Mouse (Mus musculus) limb, embryonic 12.5 days (tissue): Measurements from ENCODE around the gene Cdh23. TPM values are rescaled to one million over a fixed set of nuclear protein-coding genes. Genes with fewer than 3 reads are reported as not detected.

Experiments
- ATAC-seq: fragments of 200-750 bp; cut with Nextera tagmentation; 2 replicates; pipeline ENCODE4 v1.8.0; 2017; ENCODE audit warnings: low read depth, moderate TSS enrichment; ENCODE audit not compliant: insufficient number of reproducible peaks, insufficient read depth, low FRiP score, low TSS enrichment
- H3K27ac ChIP-seq: fragments of 300-500 bp; sonication (generic); 2 replicates; pipeline ENCODE4 v1.5.1; 2016; ENCODE audit warnings: mild to moderate bottlenecking, moderate library complexity
- H3K27me3 ChIP-seq: fragments of 300-500 bp; sonication (generic); 2 replicates; pipeline ENCODE4 v1.6.1; 2016; ENCODE audit warnings: mild to moderate bottlenecking, moderate library complexity
- H3K36me3 ChIP-seq: fragments of 300-500 bp; sonication (generic); 2 replicates; pipeline ENCODE4 v1.6.1; 2016; ENCODE audit warnings: mild to moderate bottlenecking, moderate library complexity
- H3K4me1 ChIP-seq: fragments of 300-500 bp; sonication (generic); replicated peaks from 2 replicates; pipeline ENCODE4 v1.6.1; 2016
- H3K4me2 ChIP-seq: fragments of 300-500 bp; sonication (generic); 2 replicates; pipeline ENCODE4 v1.6.1; 2016; ENCODE audit warnings: mild to moderate bottlenecking, moderate library complexity
- H3K4me3 ChIP-seq: fragments of 300-500 bp; sonication (generic); replicated peaks from 2 replicates; pipeline ENCODE4 v1.5.1; 2016; ENCODE audit warnings: mild to moderate bottlenecking
- H3K9ac ChIP-seq: fragments of 300-500 bp; sonication (generic); replicated peaks from 2 replicates; pipeline ENCODE4 v1.6.1; 2016; ENCODE audit warnings: mild to moderate bottlenecking, moderate library complexity
- H3K9me3 ChIP-seq: fragments of 300-500 bp; sonication (generic); 2 replicates; pipeline ENCODE4 v1.6.1; 2016; ENCODE audit warnings: mild to moderate bottlenecking, moderate library complexity
- WGBS: fragments of 180-500 bp; shearing (Covaris S2); methylation state at CpG from one replicate; pipeline ENCODE4 v1.1.7; 2016; 5-methylcytosine and 5-hydroxymethylcytosine counted together
- polyA plus RNA-seq: library from polyadenylated mRNA; unstranded; fragments of >200 nt; fragmentation: Nextera tagmentation; extraction: Ambion mirVana; gene quantifications from 2 replicates; pipeline ENCODE4 v1.2.1, GENCODE M21; 2016

The Cdh23 gene
- polyA plus RNA-seq, 1 experiment from 2014 or later, result 0.34 TPM

DNA sequence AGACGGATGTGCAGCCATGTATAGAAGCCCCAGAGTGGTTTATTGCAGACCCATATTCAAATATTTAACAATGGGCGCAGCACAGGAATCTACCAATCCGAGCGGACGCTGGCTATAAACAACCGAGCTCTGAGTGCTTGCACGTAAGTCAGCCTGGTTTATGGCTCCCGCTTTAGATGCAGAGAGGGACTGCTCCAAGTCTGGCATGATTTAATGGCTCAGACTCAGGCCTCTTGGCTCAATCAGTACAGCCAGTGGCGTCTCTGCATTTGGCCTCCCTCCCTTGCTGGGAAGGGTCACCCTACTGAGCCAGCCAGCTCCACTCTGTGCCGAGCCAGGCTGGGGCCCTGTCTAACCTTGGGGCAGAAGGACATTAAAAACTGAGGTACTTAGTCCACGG lies 94.1 kb downstream of the Cdh23 start:
- no peak for ATAC-seq
- 29% methylated on average over 11 of the region's 11 CpGs for WGBS

DNA sequence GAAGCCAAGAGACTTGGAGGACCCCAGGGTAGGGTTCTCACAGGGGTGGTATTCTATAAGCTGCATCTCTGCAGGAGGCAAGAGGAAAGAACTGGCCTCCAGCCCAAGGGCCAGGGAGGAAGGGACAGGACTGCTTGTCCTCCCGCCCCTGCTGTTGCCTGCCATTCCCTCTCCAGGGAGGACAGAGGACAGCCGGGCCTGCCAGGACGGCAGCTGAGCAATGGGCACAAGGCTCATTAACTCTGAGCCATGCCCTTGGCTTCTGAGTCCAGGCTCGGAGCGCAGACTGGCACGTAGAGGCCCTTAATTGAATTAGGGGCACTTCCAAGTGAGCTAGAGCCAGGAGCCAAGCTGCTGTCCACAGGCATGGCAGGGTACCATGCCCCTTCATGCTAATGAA lies 101.1 kb downstream of the Cdh23 start:
- 81% methylated on average over 6 of the region's 6 CpGs for WGBS
- Histone ChIP-seq H3K27me3 (peaks cover 13% of the 10 kb centered on the region), H3K9me3 (no peaks in the 10 kb centered on the region), H3K4me1 (peaks cover 29% of the 10 kb centered on the region), H3K36me3 (no peaks in the 10 kb centered on the region), H3K9ac (no peak overlapping the region), H3K4me2 (no peak overlapping the region), H3K27ac (no peak overlapping the region), H3K4me3 (no peak overlapping the region)
- ATAC-seq, result no peak

More for the DNA sequence above, 94.1 kb downstream of the Cdh23 start:
- H3K4me1 ChIP-seq, result peaks cover 10% of the 10 kb centered on the region; the same call in 1 of the 2 replicates
- H3K4me3 ChIP-seq, result no peak overlapping the region
- no peak overlapping the region for H3K4me2 ChIP-seq
- H3K27me3 ChIP-seq, result peaks cover 15% of the 10 kb centered on the region
- no peak overlapping the region for H3K9ac ChIP-seq
- no peaks in the 10 kb centered on the region for H3K9me3 ChIP-seq
- no peak overlapping the region for H3K27ac ChIP-seq
- no peaks in the 10 kb centered on the region for H3K36me3 ChIP-seq

DNA sequence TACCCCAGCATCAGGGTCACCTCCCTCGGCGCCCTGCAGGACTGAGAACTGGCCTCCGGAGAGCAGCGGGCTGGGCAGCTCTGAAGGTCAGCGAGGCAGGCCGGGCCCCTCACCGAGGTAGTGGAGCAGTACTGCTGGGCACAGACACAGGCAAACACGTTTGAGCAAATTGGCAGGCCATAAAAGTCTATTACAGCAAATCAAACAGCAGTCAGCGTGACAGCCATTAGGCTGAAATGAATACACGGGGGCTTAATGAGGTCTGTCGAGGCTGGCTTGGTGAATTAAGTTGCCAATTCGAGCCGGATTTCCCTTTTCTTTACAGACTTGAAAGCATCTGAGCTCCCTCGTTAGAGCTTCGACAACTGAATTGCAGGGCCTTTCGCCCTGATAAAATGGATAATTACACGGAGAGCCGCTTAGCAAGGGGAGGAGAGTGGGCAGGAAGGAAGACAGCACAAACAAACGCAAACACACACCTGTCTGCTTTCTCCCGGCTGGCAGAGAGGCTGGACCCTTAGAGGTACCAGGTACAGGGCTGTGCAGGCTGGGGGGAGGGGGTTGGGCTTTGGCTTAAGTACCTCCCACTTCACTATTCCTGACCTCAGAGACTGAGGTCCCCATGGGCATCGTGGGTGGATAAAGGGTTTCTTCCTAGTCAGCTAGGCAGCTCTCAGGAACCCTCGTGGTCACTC lies 103.3 kb downstream of the Cdh23 start:
- Histone ChIP-seq H3K4me3 (no peak overlapping the region), H3K27ac (no peak overlapping the region), H3K27me3 (peaks cover 20% of the 10 kb centered on the region), H3K9me3 (no peaks in the 10 kb centered on the region), H3K36me3 (no peaks in the 10 kb centered on the region), H3K4me1 (peaks cover 33% of the 10 kb centered on the region), H3K9ac (0 out of 2 replicates have a peak overlapping the region, but pooled peaks have one; percentile 18), H3K4me2 (peak overlapping the region; percentile 41)
- WGBS, result 3% methylated on average over 22 of the region's 22 CpGs
- ATAC-seq, result 0 out of 2 replicates have a peak, but pooled peaks have one; percentile 19

DNA sequence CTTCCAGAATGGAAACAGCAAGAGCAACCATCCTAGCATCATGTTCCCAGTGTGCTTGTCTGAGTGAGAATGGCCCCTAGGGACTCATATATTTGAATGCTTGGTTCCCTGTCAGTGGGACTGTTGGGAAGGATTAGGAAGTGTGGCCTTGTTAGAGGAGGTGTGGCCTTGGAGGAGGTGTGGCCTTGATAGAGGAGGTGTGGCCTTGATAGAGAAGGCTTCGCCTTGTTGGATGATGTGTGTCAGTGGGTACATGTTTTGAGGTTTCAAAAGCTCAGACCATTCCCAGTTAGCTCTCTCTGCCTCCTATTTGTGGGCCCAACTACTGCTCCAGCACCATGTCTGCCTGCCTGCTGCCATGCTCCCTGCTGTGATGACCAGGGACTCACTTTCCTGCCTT lies 105.0 kb downstream of the Cdh23 start:
- 80% methylated on average over 1 of the region's 1 CpGs for WGBS
- Histone ChIP-seq H3K4me2 (no peak overlapping the region), H3K9me3 (no peaks in the 10 kb centered on the region), H3K27ac (no peak overlapping the region), H3K4me3 (no peak overlapping the region), H3K4me1 (peaks cover 33% of the 10 kb centered on the region), H3K27me3 (peaks cover 17% of the 10 kb centered on the region), H3K36me3 (no peaks in the 10 kb centered on the region), H3K9ac (no peak overlapping the region)
- ATAC-seq, result no peak

DNA sequence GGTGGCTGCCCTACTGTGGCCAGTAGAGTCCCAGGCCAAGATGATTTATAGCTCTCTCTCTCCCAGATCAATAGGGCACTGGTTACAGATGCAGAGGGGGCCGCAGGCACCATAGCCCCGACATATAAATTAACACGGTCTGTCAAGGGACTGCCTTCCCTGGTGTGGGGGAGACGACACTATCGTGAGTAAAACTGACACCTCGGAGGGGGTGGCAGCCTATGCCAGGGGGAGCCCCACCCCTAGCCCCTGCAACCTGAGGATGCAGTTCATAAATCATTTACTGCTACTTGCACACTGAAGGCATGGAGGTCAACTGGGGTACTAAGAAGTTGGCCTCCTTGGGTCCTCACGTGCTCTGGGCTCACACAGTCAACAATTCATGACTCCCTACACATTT lies 106.0 kb downstream of the Cdh23 start:
- Histone ChIP-seq H3K9ac (no peak overlapping the region), H3K27me3 (peaks cover 13% of the 10 kb centered on the region), H3K27ac (no peak overlapping the region), H3K4me2 (no peak overlapping the region), H3K4me1 (peaks cover 33% of the 10 kb centered on the region), H3K4me3 (no peak overlapping the region), H3K9me3 (no peaks in the 10 kb centered on the region), H3K36me3 (no peaks in the 10 kb centered on the region)
- 18% methylated on average over 7 of the region's 7 CpGs for WGBS
- no peak for ATAC-seq

DNA sequence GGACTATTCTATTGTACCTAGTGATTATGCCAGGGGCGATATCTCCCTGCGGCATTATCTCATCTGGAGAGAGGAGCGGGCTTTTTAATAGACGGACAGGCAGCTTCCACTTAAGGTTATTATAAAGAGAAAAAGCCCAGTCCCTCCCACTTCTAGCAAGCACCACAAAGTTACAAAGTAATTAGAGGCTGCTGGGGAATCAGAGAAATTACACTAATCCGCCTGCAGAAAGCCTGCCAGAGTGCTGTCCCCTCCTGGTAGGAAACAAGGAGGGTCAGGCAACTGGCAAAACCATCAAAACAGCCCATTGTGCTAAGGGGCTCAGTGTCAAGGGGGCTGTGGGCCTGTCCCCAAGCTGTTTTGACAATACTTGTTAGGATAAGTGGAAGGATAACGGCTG lies 110.6 kb downstream of the Cdh23 start:
- H3K4me1 ChIP-seq, result peaks cover 9% of the 10 kb centered on the region
- H3K27ac ChIP-seq, result no peak overlapping the region
- no peak for ATAC-seq
- no peak overlapping the region for H3K9ac ChIP-seq
- no peaks in the 10 kb centered on the region for H3K9me3 ChIP-seq
- peaks cover 15% of the 10 kb centered on the region for H3K27me3 ChIP-seq
- H3K36me3 ChIP-seq, result no peaks in the 10 kb centered on the region
- 63% methylated on average over 6 of the region's 6 CpGs for WGBS
- no peak overlapping the region for H3K4me3 ChIP-seq
- H3K4me2 ChIP-seq, result no peak overlapping the region

DNA sequence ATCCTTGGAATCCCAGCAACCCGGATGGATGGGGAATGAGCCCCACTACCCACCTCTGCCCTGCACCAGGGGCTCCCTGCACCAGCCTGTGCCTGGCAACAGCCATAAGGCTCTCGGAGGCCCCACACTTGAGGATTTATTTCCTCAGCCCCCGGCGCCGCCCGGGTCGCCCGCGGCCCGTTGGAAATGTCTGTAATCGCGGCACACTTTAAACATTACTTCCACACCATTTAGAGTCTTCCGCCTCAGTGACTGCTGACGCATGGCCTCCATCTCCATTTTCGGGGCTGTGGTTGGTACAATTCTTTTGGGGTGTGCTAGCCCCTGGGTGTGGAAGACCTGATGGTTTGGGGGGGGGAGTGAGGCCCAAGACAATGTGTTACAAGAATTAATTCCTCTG lies 113.3 kb downstream of the Cdh23 start:
- Histone ChIP-seq H3K9ac (no peak overlapping the region), H3K4me3 (no peak overlapping the region), H3K36me3 (no peaks in the 10 kb centered on the region), H3K4me1 (no peaks in the 10 kb centered on the region), H3K4me2 (no peak overlapping the region), H3K27ac (no peak overlapping the region), H3K9me3 (peaks cover 6% of the 10 kb centered on the region; the same call in 1 of the 2 replicates), H3K27me3 (peaks cover 9% of the 10 kb centered on the region; the same call in 1 of the 2 replicates)
- WGBS, result 80% methylated on average over 15 of the region's 15 CpGs
- no peak for ATAC-seq

DNA sequence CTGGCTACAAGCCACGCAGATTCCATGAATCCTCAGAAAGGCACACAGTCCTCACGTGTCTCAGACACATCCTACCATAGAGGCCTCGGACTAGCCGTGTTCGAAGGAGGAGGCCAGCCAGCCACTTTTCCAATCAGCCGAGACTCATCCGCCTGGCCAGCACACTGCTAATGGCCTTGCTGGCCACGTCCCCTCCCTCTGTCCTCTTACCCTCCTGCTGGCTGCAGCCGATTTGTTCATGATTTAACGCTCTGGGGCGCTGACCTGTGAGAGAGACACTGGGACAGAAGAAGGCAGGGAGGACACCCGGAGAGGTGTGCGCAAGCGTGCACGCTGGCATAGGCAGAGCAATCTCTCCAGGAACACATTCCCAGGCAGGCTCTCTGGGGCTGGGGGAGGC lies 115.6 kb downstream of the Cdh23 start:
- no peak overlapping the region for H3K4me2 ChIP-seq
- peaks cover 7% of the 10 kb centered on the region for H3K4me1 ChIP-seq
- peaks cover 9% of the 10 kb centered on the region; the same call in 1 of the 2 replicates for H3K27me3 ChIP-seq
- peaks cover 6% of the 10 kb centered on the region; the same call in 1 of the 2 replicates for H3K9me3 ChIP-seq
- H3K36me3 ChIP-seq, result no peaks in the 10 kb centered on the region
- no peak for ATAC-seq
- 80% methylated on average over 15 of the region's 15 CpGs for WGBS
- H3K27ac ChIP-seq, result no peak overlapping the region
- no peak overlapping the region for H3K9ac ChIP-seq
- H3K4me3 ChIP-seq, result no peak overlapping the region

DNA sequence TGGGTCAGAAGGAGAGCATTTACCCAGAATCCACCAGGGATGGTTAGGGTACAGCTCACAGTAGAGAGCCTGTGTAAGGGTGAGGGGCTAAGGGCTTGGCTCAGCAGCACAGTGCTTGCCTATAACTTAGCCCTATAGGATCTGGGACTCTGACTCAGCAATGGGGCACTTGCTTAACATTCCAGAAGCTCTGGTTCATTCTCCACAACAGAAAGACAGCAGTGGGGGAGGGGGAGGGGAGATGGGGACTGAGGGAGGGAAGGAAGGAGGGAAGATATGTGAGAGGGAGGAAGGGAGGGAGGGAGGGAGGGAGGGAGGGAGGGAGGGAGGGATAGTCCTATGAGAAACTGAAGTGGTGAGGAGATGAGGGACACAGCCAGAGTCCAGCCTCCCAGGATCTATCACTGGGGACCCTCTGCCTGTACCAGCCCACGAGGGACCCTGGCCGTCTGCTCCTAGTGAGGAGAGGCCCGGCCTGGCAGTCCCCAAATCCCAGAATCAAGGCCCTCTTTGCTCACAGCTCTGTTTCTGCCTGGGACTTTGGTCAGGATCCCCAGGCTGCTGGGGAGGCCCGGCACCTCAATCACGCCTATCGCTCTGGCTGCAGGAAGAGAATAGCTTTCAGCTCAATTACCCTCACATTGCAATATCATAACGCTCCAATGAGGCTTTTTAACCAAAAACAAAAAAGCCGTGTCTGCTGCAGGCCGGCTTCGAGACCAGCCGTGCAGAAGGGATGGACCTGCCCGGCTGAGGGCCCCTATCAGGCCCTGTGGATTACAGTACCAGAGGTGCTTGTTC lies 117.4 kb downstream of the Cdh23 start:
- H3K27me3 ChIP-seq, result peaks cover 4% of the 10 kb centered on the region; the same call in 1 of the 2 replicates
- no peaks in the 10 kb centered on the region for H3K36me3 ChIP-seq
- 90% methylated on average over 12 of the region's 12 CpGs for WGBS
- no peak for ATAC-seq
- H3K27ac ChIP-seq, result no peak overlapping the region
- no peak overlapping the region for H3K9ac ChIP-seq
- H3K4me1 ChIP-seq, result peaks cover 7% of the 10 kb centered on the region
- no peak overlapping the region for H3K4me3 ChIP-seq
- peaks cover 6% of the 10 kb centered on the region; the same call in 1 of the 2 replicates for H3K9me3 ChIP-seq
- no peak overlapping the region for H3K4me2 ChIP-seq

DNA sequence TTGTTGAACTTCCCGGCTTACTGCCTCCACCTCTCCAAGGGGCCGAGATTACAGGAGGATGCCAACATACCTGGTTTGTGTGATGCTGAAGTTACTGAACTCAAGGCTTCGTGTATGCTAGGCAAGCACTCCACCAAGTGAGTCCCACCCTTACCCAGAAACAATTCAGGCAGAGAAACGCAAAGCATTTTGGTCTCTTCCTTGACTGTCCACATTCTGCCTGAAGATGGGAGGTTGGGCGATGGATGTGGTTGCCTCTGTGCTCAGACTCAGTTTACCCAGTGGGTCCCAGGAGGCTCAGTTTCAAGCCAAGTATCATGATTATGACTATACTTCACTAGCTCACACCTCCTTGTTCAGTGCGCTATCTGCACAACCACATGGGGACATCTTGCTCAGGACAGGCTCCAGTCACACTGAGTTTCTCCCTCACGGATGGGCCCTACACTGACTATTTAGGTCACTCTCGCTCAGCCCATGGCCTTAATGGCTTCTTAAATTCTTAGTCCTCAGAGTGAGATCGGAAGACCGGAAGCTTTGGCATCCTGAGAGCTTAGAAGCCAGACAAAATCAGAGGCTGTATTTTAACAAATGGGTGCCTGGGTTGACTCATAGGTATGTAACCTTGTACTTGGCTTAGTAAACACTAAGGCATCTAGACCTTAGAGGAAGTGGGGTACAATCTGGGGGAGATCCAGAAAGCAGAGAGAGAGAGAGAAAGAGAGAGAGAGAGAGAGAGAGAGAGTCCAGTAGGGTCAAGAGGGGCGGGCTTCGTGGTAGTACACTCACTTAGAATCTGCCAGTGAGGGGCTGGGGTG lies 118.2 kb downstream of the Cdh23 start:
- H3K4me2 ChIP-seq, result no peak overlapping the region
- no peak overlapping the region for H3K27ac ChIP-seq
- no peak overlapping the region for H3K4me3 ChIP-seq
- 83% methylated on average over 12 of the region's 12 CpGs for WGBS
- no peak overlapping the region for H3K9ac ChIP-seq
- H3K27me3 ChIP-seq, result peaks cover 4% of the 10 kb centered on the region; the same call in 1 of the 2 replicates
- ATAC-seq, result no peak
- H3K9me3 ChIP-seq, result peaks cover 6% of the 10 kb centered on the region; the same call in 1 of the 2 replicates
- H3K36me3 ChIP-seq, result no peaks in the 10 kb centered on the region
- H3K4me1 ChIP-seq, result peaks cover 7% of the 10 kb centered on the region
